Mouse (Mus musculus) limb, embryonic 14.5 days (tissue): ENCODE measurements around the gene Parvg. TPM values are rescaled to one million over a fixed set of nuclear protein-coding genes. Genes with fewer than 3 reads are reported as not detected.
A peak's percentile ranks its signal among the peaks of the same experiment; 100 is the strongest.
"Not testable (repeated sequence)": the region's sequence is repeated elsewhere in the genome, so short reads cannot be mapped to it uniquely, and the experiment has no call there.

Experiments used
- ATAC-seq: fragments of 200-750 bp; cut with Nextera tagmentation; 2 replicates; pipeline ENCODE4 v1.8.0; 2017; ENCODE audit warnings: low read depth, moderate number of reproducible peaks, moderate TSS enrichment; ENCODE audit not compliant: low FRiP score
- DNase-seq: peaks from one replicate; pipeline ENCODE4 v3.0.0-alpha.2; 2015; ENCODE audit warnings: low spot score
- H3K27ac ChIP-seq: fragments of 300-500 bp; sonication (generic); replicated peaks from 2 replicates; pipeline ENCODE4 v1.5.1; 2014; ENCODE audit warnings: low read depth, mild to moderate bottlenecking, low read length, moderate library complexity, mixed read lengths
- H3K27me3 ChIP-seq: fragments of 300-500 bp; sonication (generic); 2 replicates; pipeline ENCODE4 v1.6.1; 2014; ENCODE audit warnings: low read length, mixed read lengths; ENCODE audit not compliant: control insufficient read depth, insufficient read depth
- H3K36me3 ChIP-seq: fragments of 300-500 bp; sonication (generic); 2 replicates; pipeline ENCODE4 v1.6.1; 2014; ENCODE audit warnings: mild to moderate bottlenecking, low read length, moderate library complexity, mixed read lengths; ENCODE audit not compliant: control insufficient read depth, insufficient read depth
- H3K4me1 ChIP-seq: fragments of 300-500 bp; sonication (generic); 2 replicates; pipeline ENCODE4 v1.6.1; 2014; ENCODE audit warnings: antibody characterized with exemption, low read length, mixed read lengths; ENCODE audit not compliant: control insufficient read depth, insufficient read depth
- H3K4me2 ChIP-seq: fragments of 300-500 bp; sonication (generic); replicated peaks from 2 replicates; pipeline ENCODE4 v1.6.1; 2014; ENCODE audit warnings: low read depth, mild to moderate bottlenecking, low read length, moderate library complexity; ENCODE audit not compliant: severe bottlenecking
- H3K4me3 ChIP-seq: fragments of 300-500 bp; sonication (generic); replicated peaks from 2 replicates; pipeline ENCODE4 v1.5.1; 2014; ENCODE audit warnings: low read length
- H3K9ac ChIP-seq: fragments of 300-500 bp; sonication (generic); 2 replicates; pipeline ENCODE4 v1.6.1; 2014; ENCODE audit warnings: mild to moderate bottlenecking, low read depth, low read length, moderate library complexity; ENCODE audit not compliant: severe bottlenecking
- H3K9me3 ChIP-seq: fragments of 300-500 bp; sonication (generic); 2 replicates; pipeline ENCODE4 v1.6.1; 2016; ENCODE audit warnings: low read length; ENCODE audit not compliant: control insufficient read depth
- POLR2A ChIP-seq: fragments of 200-500 bp; IDR thresholded peaks from 2 replicates; pipeline ENCODE4 v1.8.0; 2012; ENCODE audit warnings: inconsistent platforms, mild to moderate bottlenecking, moderate library complexity, borderline replicate concordance; ENCODE audit not compliant: insufficient read depth, insufficient read length; ENCODE audit errors: extremely low read depth
- WGBS: fragments of 180-500 bp; shearing (Covaris S2); extraction: QIAGEN DNeasy Blood & Tissue Kit; methylation state at CpG from one replicate; pipeline ENCODE4 v1.1.7; 2014; 5-methylcytosine and 5-hydroxymethylcytosine counted together
- polyA plus RNA-seq, 2 experiments: library from polyadenylated mRNA; depleted of rRNA in 1 of 2; stranded (reverse) in 1 of 2; unstranded in 1 of 2; fragments of >200 nt; fragmentation: Nextera tagmentation in 1 of 2; extraction: Ambion mirVana in 1 of 2; gene quantifications; 2 replicates each; pipeline versions ENCODE4 v1.2.1 to v1.2.3; 2012 to 2014

The Parvg gene
- polyA plus RNA-seq, 2 experiments: 2.8 to 3.9 TPM

GRCm38 (mm10) chr15:84280712-84281347, 43.0 kb upstream of the Parvg start:
- Histone ChIP-seq H3K36me3 (no peaks in the 10 kb centered on the region), H3K4me2 (no peak overlapping the region)
- 85% methylated on average over 11 of the region's 11 CpGs for WGBS

GRCm38 (mm10) chr15:84282206-84283085, 41.4 kb upstream of the Parvg start:
- TF ChIP-seq POLR2A: no peak
- ATAC-seq: no peak
- no peaks in the 10 kb centered on the region for H3K27me3 ChIP-seq
- no peaks in the 10 kb centered on the region for H3K4me1 ChIP-seq
- no peaks in the 10 kb centered on the region for H3K9me3 ChIP-seq
- no peaks in the 10 kb centered on the region for H3K36me3 ChIP-seq
- 78% methylated on average over 20 of the region's 20 CpGs for WGBS
- no peak for DNase-seq
- H3K9ac ChIP-seq: no peak overlapping the region
- H3K27ac ChIP-seq: no peak overlapping the region
- no peak overlapping the region for H3K4me2 ChIP-seq
- H3K4me3 ChIP-seq: no peak overlapping the region

More at GRCm38 (mm10) chr15:84280712-84281347, 43.0 kb upstream of the Parvg start:
- no peaks in the 10 kb centered on the region for H3K27me3 ChIP-seq
- TF ChIP-seq POLR2A: no peak
- H3K9me3 ChIP-seq: no peaks in the 10 kb centered on the region
- no peak for DNase-seq
- ATAC-seq: no peak
- H3K27ac ChIP-seq: no peak overlapping the region
- H3K9ac ChIP-seq: no peak overlapping the region
- H3K4me3 ChIP-seq: no peak overlapping the region
- no peaks in the 10 kb centered on the region for H3K4me1 ChIP-seq

- Histone ChIP-seq H3K9me3 (no peaks in the 10 kb centered on the region), H3K4me3 (no peak overlapping the region), H3K27ac (no peak overlapping the region), H3K9ac (no peak overlapping the region), H3K4me1 (no peaks in the 10 kb centered on the region), H3K4me2 (no peak overlapping the region), H3K27me3 (no peaks in the 10 kb centered on the region), H3K36me3 (no peaks in the 10 kb centered on the region)
- TF ChIP-seq POLR2A: no peak
- ATAC-seq: no peak
- WGBS: 65% methylated on average over 5 of the region's 5 CpGs
- DNase-seq: no peak
Measured at GRCm38 (mm10) chr15:84284059-84284458, 39.8 kb upstream of the Parvg start.

GRCm38 (mm10) chr15:84285453-84285852, 38.4 kb upstream of the Parvg start:
- Histone ChIP-seq H3K9ac (no peak overlapping the region), H3K9me3 (no peaks in the 10 kb centered on the region), H3K27ac (no peak overlapping the region), H3K27me3 (no peaks in the 10 kb centered on the region), H3K36me3 (no peaks in the 10 kb centered on the region), H3K4me1 (no peaks in the 10 kb centered on the region), H3K4me3 (no peak overlapping the region), H3K4me2 (no peak overlapping the region)
- WGBS: 65% methylated on average over 7 of the region's 7 CpGs
- peak; percentile 55; the same call in 1 of the 2 replicates for ATAC-seq
- peak; percentile 20 for DNase-seq
- no peak for TF ChIP-seq POLR2A

- DNase-seq: not testable (repeated sequence)
- WGBS: 95% methylated on average over 1 of the region's 1 CpGs
Measured at GRCm38 (mm10) chr15:84288953-84289352, 34.9 kb upstream of the Parvg start.

More at GRCm38 (mm10) chr15:84288953-84289352, 34.9 kb upstream of the Parvg start:
- not testable (repeated sequence) for H3K9ac ChIP-seq, H3K36me3 ChIP-seq, H3K27me3 ChIP-seq, H3K4me3 ChIP-seq, H3K27ac ChIP-seq, H3K4me1 ChIP-seq, ATAC-seq, H3K9me3 ChIP-seq, H3K4me2 ChIP-seq
